Mouse (Mus musculus): Measurements from ENCODE around the gene Xrcc5. TPM values are rescaled to one million over a fixed set of nuclear protein-coding genes. Genes with fewer than 3 reads are reported as not detected.

The Xrcc5 gene
- polyA plus RNA-seq, 1 experiment from 2014 or later: 35.3 TPM

DNA sequence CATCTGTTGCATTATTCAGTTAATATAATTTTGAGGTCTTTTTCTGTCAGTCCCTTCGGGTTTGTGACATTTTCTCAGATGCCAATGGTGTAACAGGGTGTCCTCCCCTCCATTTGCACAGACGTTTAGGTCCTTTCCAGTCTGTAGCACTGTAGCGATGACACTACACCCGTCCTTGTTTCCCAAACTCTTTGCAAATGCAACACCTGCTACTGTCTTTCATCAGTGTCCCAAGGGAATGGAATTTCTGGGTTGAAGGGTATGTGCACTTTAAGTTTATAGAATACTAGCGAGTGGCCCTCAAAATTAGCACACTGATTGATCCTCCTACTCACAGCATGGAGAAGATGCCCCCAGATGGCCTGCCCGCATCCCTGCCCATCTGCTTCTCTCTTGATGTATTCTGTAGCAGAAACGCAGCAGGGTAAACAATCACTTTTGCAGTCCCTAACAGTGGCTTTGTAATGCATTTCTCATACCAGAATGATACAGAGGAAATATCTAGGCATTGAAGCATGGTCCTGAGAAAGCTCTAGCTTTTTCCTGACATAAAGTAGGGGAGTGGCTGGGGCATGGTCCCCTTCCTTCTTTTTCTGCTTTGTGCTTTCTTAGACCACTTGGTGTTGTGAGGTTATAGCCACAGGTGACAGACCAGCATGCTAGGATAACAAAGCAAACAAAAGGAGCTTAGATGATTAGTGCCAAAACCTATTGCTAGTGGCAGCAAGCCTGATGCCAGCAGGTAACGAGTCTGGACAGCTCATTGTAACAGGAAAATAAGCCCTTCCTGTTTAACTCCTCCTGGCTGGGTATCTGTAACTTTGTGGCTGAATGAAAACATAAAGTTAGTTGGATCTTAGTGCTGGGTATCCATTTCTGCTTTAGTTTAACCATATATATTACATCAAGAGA lies 111.8 kb downstream of the Xrcc5 start:
- Histone ChIP-seq H3K27me3 (no peaks in the 10 kb centered on the region), H3K36me3 (no peaks in the 10 kb centered on the region), H3K9ac (no peak overlapping the region), H3K4me2 (replicated peaks) (no peak overlapping the region), H3K4me3 (replicated peaks) (no peak overlapping the region), H3K27ac (replicated peaks) (no peak overlapping the region), H3K4me1 (0 out of 2 replicates have a peak, but pooled peaks cover 3% of the 10 kb centered on the region), H3K9me3 (replicated peaks) (no peaks in the 10 kb centered on the region)
- WGBS: 73% methylated on average over 8 of the region's 8 CpGs
- no peak for ATAC-seq (ENCODE audit: insufficient number of reproducible peaks, low FRiP score, low TSS enrichment, low read depth)

- Histone ChIP-seq H3K27me3 (no peaks in the 10 kb centered on the region), H3K4me1 (no peaks in the 10 kb centered on the region), H3K27ac (replicated peaks) (no peak overlapping the region), H3K36me3 (no peaks in the 10 kb centered on the region), H3K9ac (no peak overlapping the region), H3K4me3 (replicated peaks) (no peak overlapping the region), H3K9me3 (replicated peaks) (no peaks in the 10 kb centered on the region), H3K4me2 (replicated peaks) (no peak overlapping the region)
- no peak for ATAC-seq (ENCODE audit: insufficient number of reproducible peaks, low FRiP score, low TSS enrichment, low read depth)
- WGBS: 49% methylated on average over 2 of the region's 2 CpGs
Observed at GRCm38 (mm10) chr1:72420220-72420619, 113.0 kb downstream of the Xrcc5 start.

DNA sequence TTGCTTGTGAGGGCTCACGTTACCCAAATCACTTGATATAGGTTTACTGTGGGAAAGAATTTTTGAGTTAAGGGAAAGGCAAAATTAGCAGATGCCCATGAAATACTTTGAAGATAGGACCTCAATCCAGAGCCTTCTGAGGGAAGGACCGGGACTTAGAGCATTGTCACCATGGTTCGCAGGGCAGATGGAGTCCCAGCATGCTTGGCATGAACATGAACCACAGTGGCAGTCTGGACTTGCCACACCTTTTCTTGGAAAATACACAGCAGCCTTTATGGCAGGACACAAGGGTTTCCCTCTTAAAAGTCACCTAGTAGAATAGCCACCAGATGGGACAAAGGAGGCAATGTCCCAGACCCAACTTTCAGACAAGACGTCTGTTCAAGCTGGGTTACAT lies 114.9 kb downstream of the Xrcc5 start:
- no peaks in the 10 kb centered on the region for H3K27me3 ChIP-seq
- WGBS: 82% methylated on average over 4 of the region's 4 CpGs

DNA sequence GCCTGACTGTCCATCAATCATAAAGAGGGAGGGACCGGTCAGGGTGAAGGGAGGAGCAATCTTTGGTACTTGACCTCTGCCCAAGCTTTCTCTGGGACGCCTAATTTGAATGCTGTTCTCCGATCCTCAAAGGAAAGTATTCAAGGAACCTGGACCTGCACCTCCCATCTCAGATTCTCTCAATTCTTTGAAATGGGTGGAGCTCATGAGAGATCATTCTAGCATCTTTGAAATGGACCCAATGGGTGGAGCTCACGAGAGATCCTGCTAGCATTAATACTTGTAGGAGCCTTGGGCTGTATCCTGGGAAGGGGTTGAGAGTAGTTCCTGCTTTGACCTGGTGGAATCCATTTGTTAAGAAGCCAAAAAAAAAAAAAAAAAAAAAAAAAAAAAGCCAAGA lies 119.2 kb downstream of the Xrcc5 start:
- Histone ChIP-seq H3K27me3 (no peaks in the 10 kb centered on the region), H3K9me3 (replicated peaks) (no peaks in the 10 kb centered on the region)
- 75% methylated on average over 4 of the region's 4 CpGs for WGBS

More for the DNA sequence above, 114.9 kb downstream of the Xrcc5 start:
- H3K27ac ChIP-seq (replicated peaks): no peak overlapping the region
- H3K4me2 ChIP-seq (replicated peaks): no peak overlapping the region
- no peaks in the 10 kb centered on the region for H3K9me3 ChIP-seq (replicated peaks)
- H3K9ac ChIP-seq: no peak overlapping the region
- H3K4me3 ChIP-seq (replicated peaks): no peak overlapping the region
- no peaks in the 10 kb centered on the region for H3K4me1 ChIP-seq
- no peaks in the 10 kb centered on the region for H3K36me3 ChIP-seq
- no peak for ATAC-seq (ENCODE audit: insufficient number of reproducible peaks, low FRiP score, low TSS enrichment, low read depth)

GRCm38 (mm10) chr1:72428526-72428925 lies 121.3 kb downstream of the Xrcc5 start:
- H3K36me3 ChIP-seq: no peaks in the 10 kb centered on the region
- H3K27me3 ChIP-seq: no peaks in the 10 kb centered on the region
- H3K4me1 ChIP-seq: no peaks in the 10 kb centered on the region
- ATAC-seq (ENCODE audit: insufficient number of reproducible peaks, low FRiP score, low TSS enrichment, low read depth): no peak
- no peaks in the 10 kb centered on the region for H3K9me3 ChIP-seq (replicated peaks)
- no peak overlapping the region for H3K4me3 ChIP-seq (replicated peaks)
- no peak overlapping the region for H3K27ac ChIP-seq (replicated peaks)
- WGBS: 85% methylated on average over 8 of the region's 8 CpGs
- H3K4me2 ChIP-seq (replicated peaks): no peak overlapping the region
- no peak overlapping the region for H3K9ac ChIP-seq

More for the DNA sequence above, 119.2 kb downstream of the Xrcc5 start:
- ATAC-seq (ENCODE audit: insufficient number of reproducible peaks, low FRiP score, low TSS enrichment, low read depth): no peak
- H3K9ac ChIP-seq: no peak overlapping the region
- no peaks in the 10 kb centered on the region for H3K4me1 ChIP-seq
- no peak overlapping the region for H3K4me2 ChIP-seq (replicated peaks)
- H3K36me3 ChIP-seq: no peaks in the 10 kb centered on the region
- H3K27ac ChIP-seq (replicated peaks): no peak overlapping the region
- H3K4me3 ChIP-seq (replicated peaks): no peak overlapping the region

- H3K4me3 ChIP-seq (replicated peaks): no peak overlapping the region
- no peak overlapping the region for H3K4me2 ChIP-seq (replicated peaks)
- H3K36me3 ChIP-seq: no peaks in the 10 kb centered on the region
- no peak overlapping the region for H3K9ac ChIP-seq
- no peak for ATAC-seq (ENCODE audit: insufficient number of reproducible peaks, low FRiP score, low TSS enrichment, low read depth)
- H3K9me3 ChIP-seq (replicated peaks): no peaks in the 10 kb centered on the region
- no peak overlapping the region for H3K27ac ChIP-seq (replicated peaks)
- no peaks in the 10 kb centered on the region for H3K27me3 ChIP-seq
- 84% methylated on average over 7 of the region's 7 CpGs for WGBS
- no peaks in the 10 kb centered on the region for H3K4me1 ChIP-seq
Observed at GRCm38 (mm10) chr1:72429107-72429807, 122.0 kb downstream of the Xrcc5 start.

DNA sequence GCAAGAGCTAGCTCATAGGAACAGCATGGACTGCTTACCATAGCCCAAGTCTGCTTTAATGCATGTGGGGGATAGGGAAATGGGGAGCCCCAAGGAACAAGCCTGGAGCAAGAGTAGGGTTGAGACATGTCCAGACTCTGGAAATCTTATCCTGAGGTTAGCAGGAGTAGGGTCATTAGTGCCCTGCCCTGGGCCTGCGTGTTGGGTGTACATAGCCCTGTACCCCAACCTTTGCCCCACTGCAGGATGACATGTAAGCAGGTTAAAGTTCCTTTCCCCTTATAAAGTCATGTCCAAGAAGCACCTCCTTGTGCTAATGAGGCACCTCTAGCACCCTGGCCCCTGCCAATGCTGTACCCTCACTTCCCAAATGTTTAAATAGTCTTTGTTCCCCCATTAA lies 125.4 kb downstream of the Xrcc5 start:
- H3K4me3 ChIP-seq (replicated peaks): no peak overlapping the region
- H3K9me3 ChIP-seq (replicated peaks): no peaks in the 10 kb centered on the region
- no peaks in the 10 kb centered on the region for H3K27me3 ChIP-seq
- no peak overlapping the region for H3K27ac ChIP-seq (replicated peaks)
- no peak overlapping the region for H3K4me2 ChIP-seq (replicated peaks)
- 91% methylated on average over 1 of the region's 1 CpGs for WGBS
- no peaks in the 10 kb centered on the region for H3K4me1 ChIP-seq
- ATAC-seq (ENCODE audit: insufficient number of reproducible peaks, low FRiP score, low TSS enrichment, low read depth): no peak
- no peak overlapping the region for H3K9ac ChIP-seq
- no peaks in the 10 kb centered on the region for H3K36me3 ChIP-seq

- Histone ChIP-seq H3K27me3 (no peaks in the 10 kb centered on the region), H3K9me3 (replicated peaks) (no peaks in the 10 kb centered on the region), H3K4me1 (no peaks in the 10 kb centered on the region), H3K4me2 (replicated peaks) (no peak overlapping the region), H3K36me3 (no peaks in the 10 kb centered on the region), H3K4me3 (replicated peaks) (no peak overlapping the region), H3K27ac (replicated peaks) (no peak overlapping the region), H3K9ac (no peak overlapping the region)
- no peak for ATAC-seq (ENCODE audit: insufficient number of reproducible peaks, low FRiP score, low TSS enrichment, low read depth)
- 74% methylated on average over 3 of the region's 3 CpGs for WGBS
Observed at GRCm38 (mm10) chr1:72434510-72434909, 127.3 kb downstream of the Xrcc5 start.

DNA sequence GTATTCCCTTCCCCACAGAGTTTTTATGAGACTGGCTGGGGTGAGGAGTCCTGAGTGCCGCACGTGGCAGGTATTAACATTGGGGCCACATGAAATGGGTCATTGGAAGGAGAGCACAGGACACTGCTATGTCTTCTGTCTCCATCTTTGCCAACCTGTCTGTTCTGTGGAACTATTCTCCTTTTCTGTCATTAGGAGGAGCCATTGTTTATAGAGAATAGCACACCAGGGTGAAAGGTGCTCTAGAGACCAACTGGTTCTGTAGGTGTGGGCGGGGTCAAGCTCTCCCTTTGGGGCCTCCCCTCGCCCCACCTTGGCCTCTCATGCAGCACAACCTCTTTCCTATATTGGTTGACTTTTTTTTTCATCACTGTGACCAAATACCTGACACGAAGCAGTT lies 129.7 kb downstream of the Xrcc5 start:
- no peak; the same call in 1 of the 2 replicates for ATAC-seq (ENCODE audit: insufficient number of reproducible peaks, low FRiP score, low TSS enrichment, low read depth)
- H3K27ac ChIP-seq (replicated peaks): no peak overlapping the region
- H3K9ac ChIP-seq: no peak overlapping the region
- 76% methylated on average over 5 of the region's 5 CpGs for WGBS
- no peaks in the 10 kb centered on the region for H3K36me3 ChIP-seq
- no peak overlapping the region for H3K4me2 ChIP-seq (replicated peaks)
- H3K4me1 ChIP-seq: no peaks in the 10 kb centered on the region
- no peaks in the 10 kb centered on the region for H3K9me3 ChIP-seq (replicated peaks)
- H3K4me3 ChIP-seq (replicated peaks): no peak overlapping the region
- H3K27me3 ChIP-seq: no peaks in the 10 kb centered on the region

GRCm38 (mm10) chr1:72439146-72439545 lies 131.9 kb downstream of the Xrcc5 start:
- no peaks in the 10 kb centered on the region for H3K4me1 ChIP-seq
- H3K27ac ChIP-seq (replicated peaks): no peak overlapping the region
- no peak overlapping the region for H3K4me3 ChIP-seq (replicated peaks)
- no peak for ATAC-seq (ENCODE audit: insufficient number of reproducible peaks, low FRiP score, low TSS enrichment, low read depth)
- H3K9ac ChIP-seq: no peak overlapping the region
- H3K36me3 ChIP-seq: no peaks in the 10 kb centered on the region
- H3K9me3 ChIP-seq (replicated peaks): no peaks in the 10 kb centered on the region
- 56% methylated on average over 8 of the region's 8 CpGs for WGBS
- no peaks in the 10 kb centered on the region for H3K27me3 ChIP-seq
- H3K4me2 ChIP-seq (replicated peaks): no peak overlapping the region

- no peak for ATAC-seq (ENCODE audit: insufficient number of reproducible peaks, low FRiP score, low TSS enrichment, low read depth)
- Histone ChIP-seq H3K27ac (replicated peaks) (no peak overlapping the region), H3K4me3 (replicated peaks) (no peak overlapping the region), H3K4me2 (replicated peaks) (no peak overlapping the region), H3K4me1 (no peaks in the 10 kb centered on the region), H3K36me3 (no peaks in the 10 kb centered on the region), H3K9ac (no peak overlapping the region), H3K9me3 (replicated peaks) (no peaks in the 10 kb centered on the region), H3K27me3 (no peaks in the 10 kb centered on the region)
- 91% methylated on average over 2 of the region's 2 CpGs for WGBS
Observed at GRCm38 (mm10) chr1:72442747-72443146, 135.5 kb downstream of the Xrcc5 start.
